Mouse (Mus musculus): Measurements from ENCODE around the gene Auts2. TPM values are rescaled to one million over a fixed set of nuclear protein-coding genes. Genes with fewer than 3 reads are reported as not detected.

Gene Auts2
- total and polyA plus RNA-seq, 3 experiments = not detected

- Histone ChIP-seq H3K27me3 (replicated peaks) (no peaks in the 10 kb centered on the region), H3K9me3 (replicated peaks; ENCODE audit: low read length) (peaks cover 57% of the 10 kb centered on the region), H3K4me3 (replicated peaks in 1 of 3; ENCODE audit: low read depth in 2 of 3, low read length in 2 of 3, poor library complexity in 1 of 3) (no peak overlapping the region), H3K4me2 (ENCODE audit: insufficient read depth, low read depth, poor library complexity, severe bottlenecking) (no peak overlapping the region), H3K79me2 (replicated peaks; ENCODE audit: control insufficient read depth, extremely low read depth, insufficient read depth, poor library complexity, severe bottlenecking) (no peaks in the 10 kb centered on the region), H3K4me1 (ENCODE audit: control insufficient read depth in 1 of 2, insufficient read depth in 2 of 2) (no peaks in the 10 kb centered on the region), H3K27ac (ENCODE audit: insufficient read depth, low read depth) (no peak overlapping the region), H3K9ac (ENCODE audit: insufficient read depth, low read depth) (no peak overlapping the region), H3K36me3 (replicated peaks in 1 of 2; ENCODE audit: control insufficient read depth in 1 of 2, insufficient read depth in 1 of 2, low read length in 1 of 2) (no peaks in the 10 kb centered on the region)
- in situ Hi-C loops (cut with MboI; ENCODE audit: low pct_ligation_motif_present, low pct_unique_long_range_greater_than_20kb, low sequenced_read_pairs) = no loop called here
- no peak for DNase-seq (ENCODE audit: extremely low read depth)
- TF ChIP-seq ZMIZ1 (IDR thresholded peaks at IDR 0.05; ENCODE audit: low read depth, low read length) (no peak), RCOR1 (conservative IDR thresholded peaks at IDR 0.05; ENCODE audit: low read depth, low read length) (no peak), SMC3 (IDR thresholded peaks at IDR 0.05; ENCODE audit: low read depth, low read length) (no peak), MAX (IDR thresholded peaks at IDR 0.05; ENCODE audit: low read length) (no peak), MXI1 (IDR thresholded peaks at IDR 0.05; ENCODE audit: low read depth, low read length) (no peak), RAD21 (IDR thresholded peaks at IDR 0.05; ENCODE audit: low read depth, low read length) (no peak), ELF1 (IDR thresholded peaks at IDR 0.05; ENCODE audit: low read depth, low read length) (no peak), CTCF (conservative IDR thresholded peaks at IDR 0.05 in 1 of 2, IDR thresholded peaks at IDR 0.05 in 1 of 2; ENCODE audit: low read depth in 2 of 2, low read length in 2 of 2) (no peak), EP300 (IDR thresholded peaks at IDR 0.05; ENCODE audit: low read length) (no peak), POLR2AphosphoS2 (IDR thresholded peaks at IDR 0.05; ENCODE audit: low read depth, low read length) (no peak), UBTF (IDR thresholded peaks at IDR 0.05; ENCODE audit: low read depth, low read length) (no peak), JUND (conservative IDR thresholded peaks at IDR 0.05; ENCODE audit: low read depth, low read length) (no peak), BHLHE40 (IDR thresholded peaks at IDR 0.05; ENCODE audit: low read depth, low read length) (no peak), CHD2 (IDR thresholded peaks at IDR 0.05; ENCODE audit: low read length) (no peak), PAX5 (IDR thresholded peaks at IDR 0.05; ENCODE audit: low read length) (no peak), GABPA (IDR thresholded peaks at IDR 0.05; ENCODE audit: insufficient replicate concordance, low read depth, low read length) (no peak), POLR2A (IDR thresholded peaks at IDR 0.05; ENCODE audit: low read depth, low read length) (no peak), ZKSCAN1 (IDR thresholded peaks at IDR 0.05; ENCODE audit: borderline replicate concordance, low read depth, low read length) (no peak), NELFE (IDR thresholded peaks at IDR 0.05; ENCODE audit: low read depth, low read length) (no peak)
- dilution Hi-C loops (cut with MboI; ENCODE audit: extremely low pct_ligation_motif_present, extremely low pct_unique_long_range_greater_than_20kb, low sequenced_read_pairs) = no loop called here
Observed at GRCm38 (mm10) chr5:132092721-132093120, 450.4 kb downstream of the Auts2 start.

- Histone ChIP-seq H3K36me3 (replicated peaks in 1 of 2; ENCODE audit: control insufficient read depth in 1 of 2, insufficient read depth in 1 of 2, low read length in 1 of 2) (no peaks in the 10 kb centered on the region), H3K27ac (ENCODE audit: insufficient read depth, low read depth) (no peak overlapping the region), H3K4me3 (replicated peaks in 1 of 3; ENCODE audit: low read depth in 2 of 3, low read length in 2 of 3, poor library complexity in 1 of 3) (no peak overlapping the region), H3K4me2 (ENCODE audit: insufficient read depth, low read depth, poor library complexity, severe bottlenecking) (no peak overlapping the region), H3K9me3 (replicated peaks; ENCODE audit: low read length) (peaks cover 63% of the 10 kb centered on the region), H3K9ac (ENCODE audit: insufficient read depth, low read depth) (no peak overlapping the region), H3K4me1 (ENCODE audit: control insufficient read depth in 1 of 2, insufficient read depth in 2 of 2) (no peaks in the 10 kb centered on the region), H3K27me3 (replicated peaks) (no peaks in the 10 kb centered on the region), H3K79me2 (replicated peaks; ENCODE audit: control insufficient read depth, extremely low read depth, insufficient read depth, poor library complexity, severe bottlenecking) (no peaks in the 10 kb centered on the region)
- TF ChIP-seq MXI1 (IDR thresholded peaks at IDR 0.05; ENCODE audit: low read depth, low read length) (no peak), KAT2A (IDR thresholded peaks at IDR 0.05; ENCODE audit: insufficient replicate concordance, low read length) (no peak), MAX (IDR thresholded peaks at IDR 0.05; ENCODE audit: low read length) (no peak), POLR2A (IDR thresholded peaks at IDR 0.05; ENCODE audit: low read depth, low read length) (no peak), RAD21 (IDR thresholded peaks at IDR 0.05; ENCODE audit: low read depth, low read length) (no peak), PAX5 (IDR thresholded peaks at IDR 0.05; ENCODE audit: low read length) (no peak), EP300 (IDR thresholded peaks at IDR 0.05; ENCODE audit: low read length) (no peak), ETS1 (conservative IDR thresholded peaks at IDR 0.05; ENCODE audit: low read depth, low read length) (no peak), MAZ (IDR thresholded peaks at IDR 0.05; ENCODE audit: low read depth, low read length) (no peak), RCOR1 (conservative IDR thresholded peaks at IDR 0.05; ENCODE audit: low read depth, low read length) (no peak), BHLHE40 (IDR thresholded peaks at IDR 0.05; ENCODE audit: low read depth, low read length) (no peak), TCF12 (IDR thresholded peaks at IDR 0.05; ENCODE audit: low read depth, low read length) (no peak), ELF1 (IDR thresholded peaks at IDR 0.05; ENCODE audit: low read depth, low read length) (no peak), SMC3 (IDR thresholded peaks at IDR 0.05; ENCODE audit: low read depth, low read length) (no peak), MEF2A (IDR thresholded peaks at IDR 0.05; ENCODE audit: borderline replicate concordance, low read depth, low read length) (no peak), GABPA (IDR thresholded peaks at IDR 0.05; ENCODE audit: insufficient replicate concordance, low read depth, low read length) (no peak), POLR2AphosphoS2 (IDR thresholded peaks at IDR 0.05; ENCODE audit: low read depth, low read length) (no peak), MAFK (IDR thresholded peaks at IDR 0.05; ENCODE audit: insufficient replicate concordance, low read length) (no peak), ZC3H11A (IDR thresholded peaks at IDR 0.05; ENCODE audit: low read depth, low read length) (no peak), CHD1 (IDR thresholded peaks at IDR 0.05; ENCODE audit: low read depth, low read length) (no peak)
- DNase-seq (ENCODE audit: extremely low read depth) = no peak
- dilution Hi-C loops (cut with MboI; ENCODE audit: extremely low pct_ligation_motif_present, extremely low pct_unique_long_range_greater_than_20kb, low sequenced_read_pairs) = no loop called here
- in situ Hi-C loops (cut with MboI; ENCODE audit: low pct_ligation_motif_present, low pct_unique_long_range_greater_than_20kb, low sequenced_read_pairs) = no loop called here
Observed at GRCm38 (mm10) chr5:132089496-132090250, 453.5 kb downstream of the Auts2 start.

Measured in CH12.LX (cell line).